Mouse (Mus musculus) ES-Bruce4 (cell line): ENCODE results near the gene Tcerg1l. TPM values are rescaled to one million over a fixed set of nuclear protein-coding genes. Genes with fewer than 3 reads are reported as not detected.

ENCODE experiments used
- H3K27ac ChIP-seq: 2 replicates; pipeline ENCODE4 v1.5.1; 2012; ENCODE audit warnings: low read length, inconsistent platforms; ENCODE audit not compliant: insufficient read depth
- H3K27me3 ChIP-seq: 2 replicates; pipeline ENCODE4 v1.6.1; 2012; ENCODE audit warnings: mild to moderate bottlenecking, low read length, inconsistent platforms; ENCODE audit not compliant: control insufficient read depth, poor library complexity, insufficient read depth, severe bottlenecking
- H3K36me3 ChIP-seq: 2 replicates; pipeline ENCODE4 v1.6.1; 2012; ENCODE audit warnings: inconsistent platforms, mild to moderate bottlenecking, low read length, moderate library complexity; ENCODE audit not compliant: control insufficient read depth, poor library complexity, insufficient read depth, severe bottlenecking
- H3K4me1 ChIP-seq: one replicate; pipeline ENCODE4 v1.8.1; 2011; ENCODE audit warnings: low read length; ENCODE audit not compliant: control insufficient read depth, insufficient read depth
- H3K4me3 ChIP-seq: 2 replicates; pipeline ENCODE4 v1.5.1; 2011; ENCODE audit warnings: low read depth, mild to moderate bottlenecking, low read length
- H3K9ac ChIP-seq: 2 replicates; pipeline ENCODE4 v1.6.1; 2012; ENCODE audit warnings: low read depth, mild to moderate bottlenecking, inconsistent platforms; ENCODE audit not compliant: poor library complexity, severe bottlenecking
- H3K9me3 ChIP-seq: replicated peaks from 2 replicates; pipeline ENCODE4 v1.6.1; 2012; ENCODE audit warnings: mild to moderate bottlenecking, low read length, inconsistent platforms; ENCODE audit not compliant: control insufficient read depth, poor library complexity, insufficient read depth, severe bottlenecking
- CTCF ChIP-seq: IDR thresholded peaks from one replicate; pipeline ENCODE4 v1.8.1; 2011; ENCODE audit warnings: low read depth, low read length
- EP300 ChIP-seq: IDR thresholded peaks from 2 replicates; pipeline ENCODE4 v1.6.1; 2011; ENCODE audit warnings: low read depth, low read length; ENCODE audit not compliant: insufficient read depth
- POLR2A ChIP-seq: IDR thresholded peaks from one replicate; pipeline ENCODE4 v1.8.1; 2011; ENCODE audit warnings: low read length; ENCODE audit not compliant: insufficient read depth
- polyA plus RNA-seq: library from polyadenylated mRNA; stranded (reverse); fragments of >200 nt; gene quantifications from 2 replicates; pipeline ENCODE4 v1.2.4, GENCODE M21; 2011; ENCODE audit warnings: low read depth; ENCODE audit not compliant: missing spikeins, insufficient read depth, insufficient read length

Tcerg1l gene
- polyA plus RNA-seq, 1 experiment = not detected

GRCm38 (mm10) chr7:138374376-138374775 is 23.2 kb downstream of the Tcerg1l start:
- TF ChIP-seq CTCF = no peak
- no peak for TF ChIP-seq EP300
- no peak for TF ChIP-seq POLR2A
- no peaks in the 10 kb centered on the region for H3K9me3 ChIP-seq
- H3K9ac ChIP-seq = no peak overlapping the region
- no peaks in the 10 kb centered on the region for H3K27me3 ChIP-seq
- H3K27ac ChIP-seq = no peak overlapping the region
- H3K4me3 ChIP-seq = no peak overlapping the region
- peaks cover 4% of the 10 kb centered on the region for H3K4me1 ChIP-seq
- no peaks in the 10 kb centered on the region for H3K36me3 ChIP-seq

GRCm38 (mm10) chr7:138373530-138373929 is 24.0 kb downstream of the Tcerg1l start:
- no peak for TF ChIP-seq POLR2A
- no peak for TF ChIP-seq CTCF
- no peak for TF ChIP-seq EP300
- H3K27me3 ChIP-seq = no peaks in the 10 kb centered on the region
- H3K4me3 ChIP-seq = no peak overlapping the region
- no peaks in the 10 kb centered on the region for H3K9me3 ChIP-seq
- H3K4me1 ChIP-seq = peaks cover 4% of the 10 kb centered on the region
- H3K9ac ChIP-seq = no peak overlapping the region
- H3K36me3 ChIP-seq = no peaks in the 10 kb centered on the region
- no peak overlapping the region for H3K27ac ChIP-seq

GRCm38 (mm10) chr7:138367570-138367969 is 30.0 kb downstream of the Tcerg1l start:
- H3K27me3 ChIP-seq = no peaks in the 10 kb centered on the region
- H3K9me3 ChIP-seq = no peaks in the 10 kb centered on the region
- no peak for TF ChIP-seq POLR2A
- TF ChIP-seq CTCF = no peak
- TF ChIP-seq EP300 = no peak
- no peak overlapping the region for H3K9ac ChIP-seq
- no peaks in the 10 kb centered on the region for H3K36me3 ChIP-seq
- no peaks in the 10 kb centered on the region for H3K4me1 ChIP-seq
- no peak overlapping the region for H3K4me3 ChIP-seq
- no peak overlapping the region for H3K27ac ChIP-seq

- H3K36me3 ChIP-seq = no peaks in the 10 kb centered on the region
- no peaks in the 10 kb centered on the region for H3K4me1 ChIP-seq
- H3K9ac ChIP-seq = no peak overlapping the region
- no peak overlapping the region for H3K27ac ChIP-seq
- H3K27me3 ChIP-seq = no peaks in the 10 kb centered on the region
- H3K4me3 ChIP-seq = no peak overlapping the region
- TF ChIP-seq EP300 (no peak), CTCF (no peak), POLR2A (no peak)
- no peaks in the 10 kb centered on the region for H3K9me3 ChIP-seq
These were observed 32.0 kb downstream of the Tcerg1l start for GRCm38 (mm10) chr7:138365519-138365918.

- H3K9me3 ChIP-seq = no peaks in the 10 kb centered on the region
- H3K4me1 ChIP-seq = no peaks in the 10 kb centered on the region
- H3K9ac ChIP-seq = no peak overlapping the region
- no peak overlapping the region for H3K4me3 ChIP-seq
- TF ChIP-seq POLR2A = no peak
- TF ChIP-seq CTCF = no peak
- no peak for TF ChIP-seq EP300
- no peak overlapping the region for H3K27ac ChIP-seq
- H3K27me3 ChIP-seq = no peaks in the 10 kb centered on the region
- H3K36me3 ChIP-seq = no peaks in the 10 kb centered on the region
These were observed 40.1 kb downstream of the Tcerg1l start for GRCm38 (mm10) chr7:138357475-138357874.

GRCm38 (mm10) chr7:138356655-138357449 is 40.7 kb downstream of the Tcerg1l start:
- Histone ChIP-seq H3K36me3 (no peaks in the 10 kb centered on the region), H3K9ac (no peak overlapping the region), H3K4me1 (no peaks in the 10 kb centered on the region), H3K9me3 (no peaks in the 10 kb centered on the region), H3K27ac (no peak overlapping the region), H3K27me3 (no peaks in the 10 kb centered on the region; the same call in 1 of the 2 replicates), H3K4me3 (no peak overlapping the region)
- no peak for TF ChIP-seq POLR2A
- TF ChIP-seq CTCF = no peak
- TF ChIP-seq EP300 = no peak
